Mouse (Mus musculus) kidney, postnatal 25 days (tissue): ENCODE results near the gene Prss50.
"Not testable (repeated sequence)": the region's sequence is repeated elsewhere in the genome, so short reads cannot be mapped to it uniquely, and the experiment has no call there.

Experiments used
- DNase-seq, 2 experiments: peaks; one replicate each; pipeline ENCODE4 v3.0.0; 2021; ENCODE audit warnings: mixed read lengths in 2 of 2

Prss50 gene

GRCm38 (mm10) chr9:110857781-110858472 is at the start of gene Prss50:
Gene Prss50, plus strand, starts transcription at chr9:110857967.
- peak in 1 of 2 experiments; percentile 41 for DNase-seq

DNA sequence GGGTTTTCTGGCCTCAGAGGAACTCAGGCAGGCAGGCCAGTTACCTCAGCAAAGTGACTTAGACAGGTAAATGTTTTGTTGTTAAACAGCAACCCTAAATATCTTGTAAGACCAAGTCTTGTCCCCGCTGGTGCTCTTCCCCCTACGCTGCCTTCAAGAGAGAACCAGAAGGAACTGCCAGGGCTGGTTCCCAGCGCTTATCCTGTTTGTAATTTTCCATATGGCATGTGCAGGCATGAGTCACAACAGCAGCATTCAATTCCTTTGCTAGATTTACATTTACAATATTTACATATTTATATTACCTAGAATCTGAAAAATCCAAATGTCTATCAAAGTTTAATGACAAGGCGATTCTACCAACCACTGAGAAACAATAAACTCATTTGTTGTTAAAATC is 47.7 kb upstream of the Prss50 start:
- no peak for DNase-seq

DNA sequence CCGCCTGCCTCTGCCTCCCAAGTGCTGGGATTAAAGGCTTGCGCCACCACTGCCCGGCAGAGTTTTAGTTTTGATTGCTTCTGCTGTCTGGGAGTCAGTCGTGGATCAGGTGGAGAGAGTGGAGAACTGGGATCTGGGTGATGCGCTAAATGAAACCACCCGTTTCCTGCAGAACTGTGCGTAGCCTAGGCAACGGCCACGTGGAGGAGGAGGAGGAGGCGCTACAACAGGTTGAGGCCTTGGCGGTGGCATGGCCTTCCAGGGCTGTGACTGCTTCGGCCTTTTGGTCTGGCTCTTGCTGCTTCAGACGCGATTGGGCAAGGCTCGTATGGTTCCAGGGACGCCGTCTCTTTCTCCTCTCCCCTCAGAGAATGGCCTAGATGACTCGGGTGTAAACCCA is 44.0 kb upstream of the Prss50 start, which contains the start of gene Prss44:
Prss44 (plus strand) TSS at position 206 of the 400 bp plus-strand sequence.
- no peak for DNase-seq

- DNase-seq = not testable (repeated sequence)
These were observed 37.2 kb upstream of the Prss50 start for GRCm38 (mm10) chr9:110820546-110820945.

DNA sequence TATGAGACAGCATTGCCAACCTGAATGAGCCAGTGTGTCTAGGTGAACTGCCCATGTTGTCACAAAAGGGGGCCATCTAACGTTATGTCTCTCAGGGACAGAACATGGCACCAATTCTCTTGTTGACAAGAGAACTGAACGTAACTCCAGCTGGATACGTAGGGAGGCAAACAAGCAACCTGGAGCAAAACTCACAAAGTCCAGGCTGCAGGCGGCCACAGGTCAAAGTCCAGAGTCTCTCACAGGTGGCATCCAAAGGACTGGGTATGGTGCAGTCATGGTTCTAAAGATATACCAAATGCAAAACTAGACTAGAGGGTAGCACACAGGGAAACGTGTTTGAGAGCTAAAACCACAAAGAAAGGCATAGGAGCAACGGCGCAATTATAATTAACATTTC is 36.3 kb upstream of the Prss50 start:
- DNase-seq = peak; percentile 18 to 34

GRCm38 (mm10) chr9:110825426-110825825 is 32.3 kb upstream of the Prss50 start:
- no peak for DNase-seq

GRCm38 (mm10) chr9:110825832-110826231 is 31.9 kb upstream of the Prss50 start:
- no peak for DNase-seq

GRCm38 (mm10) chr9:110826390-110826789 is 31.4 kb upstream of the Prss50 start, which contains the start of gene Prss43:
Gene Prss43, plus strand, starts transcription at chr9:110826690.
- DNase-seq = no peak

DNA sequence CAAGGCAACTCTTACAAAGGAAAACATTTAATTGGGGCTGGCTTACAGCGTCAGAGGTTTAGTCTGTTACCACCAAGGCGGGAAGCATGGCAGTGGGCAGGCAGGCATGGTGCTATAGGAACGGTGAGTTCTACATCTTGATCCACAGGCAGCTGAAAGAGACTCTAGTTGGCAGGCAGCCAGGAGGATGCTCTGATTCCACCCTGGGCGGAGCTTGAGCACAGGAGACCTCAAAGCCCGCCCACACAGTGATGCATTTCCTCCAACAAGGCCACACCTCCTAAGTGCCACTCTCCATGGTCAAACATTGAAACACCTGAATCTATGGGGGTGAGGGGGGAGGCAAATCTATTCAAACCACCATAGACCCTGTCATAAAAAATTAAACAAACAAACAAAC is 24.7 kb upstream of the Prss50 start:
- DNase-seq = no peak

GRCm38 (mm10) chr9:110834411-110834810 is 23.4 kb upstream of the Prss50 start, which contains the start of gene Prss45:
Gene Prss45, plus strand, starts transcription at chr9:110834588.
- DNase-seq = no peak

DNA sequence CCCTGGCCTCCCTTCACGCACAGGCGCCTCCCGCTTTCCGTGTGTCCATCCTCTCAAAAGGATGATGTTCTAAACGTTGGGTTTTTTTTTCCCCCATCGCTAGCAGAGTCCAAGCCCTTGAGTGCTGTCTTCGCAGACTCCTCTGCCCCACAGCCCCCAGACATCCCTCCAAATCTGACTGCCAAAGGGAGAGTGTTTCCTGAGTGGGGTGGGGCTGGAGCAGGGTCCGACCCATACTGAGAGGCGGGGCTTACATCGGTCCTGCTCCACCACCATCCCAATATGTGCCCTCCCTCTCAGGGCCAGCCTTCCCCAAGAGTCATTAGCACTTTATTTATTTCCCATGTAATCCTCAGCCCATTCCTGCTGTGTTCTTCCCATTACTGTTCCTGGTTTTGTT is 22.8 kb upstream of the Prss50 start:
- DNase-seq = no peak

GRCm38 (mm10) chr9:110836112-110836511 is 21.7 kb upstream of the Prss50 start:
- DNase-seq = peak in 1 of 2 experiments; percentile 48

DNA sequence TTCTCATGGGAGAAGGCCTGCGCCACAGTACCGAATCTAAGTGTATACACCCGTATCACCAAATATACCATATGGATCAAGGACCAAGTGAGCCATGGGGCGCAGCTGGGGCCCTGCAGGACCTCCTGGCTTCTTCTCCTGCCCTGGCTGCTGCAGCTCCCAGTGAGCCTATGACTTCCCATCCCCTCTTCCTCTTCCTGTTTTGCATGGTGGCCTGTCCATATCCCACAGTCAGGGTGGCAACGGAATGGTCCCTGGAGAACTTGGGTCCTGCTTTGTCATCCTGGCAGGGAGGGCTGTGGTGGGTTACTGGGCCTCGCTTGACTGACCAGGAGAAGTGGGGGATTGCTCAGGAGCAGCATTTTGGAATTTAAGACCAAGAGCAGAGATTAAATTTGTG is 16.9 kb upstream of the Prss50 start:
- DNase-seq = no peak

- peak in 1 of 2 experiments; percentile 29 for DNase-seq
These were observed 16.3 kb upstream of the Prss50 start for GRCm38 (mm10) chr9:110841438-110841837.

GRCm38 (mm10) chr9:110844206-110844605 is 13.6 kb upstream of the Prss50 start, which contains the start of gene Prss46:
Gene Prss46, plus strand, starts transcription at chr9:110844506.
- DNase-seq = no peak

- no peak for DNase-seq
These were observed 8.6 kb upstream of the Prss50 start for GRCm38 (mm10) chr9:110849162-110849561.

DNA sequence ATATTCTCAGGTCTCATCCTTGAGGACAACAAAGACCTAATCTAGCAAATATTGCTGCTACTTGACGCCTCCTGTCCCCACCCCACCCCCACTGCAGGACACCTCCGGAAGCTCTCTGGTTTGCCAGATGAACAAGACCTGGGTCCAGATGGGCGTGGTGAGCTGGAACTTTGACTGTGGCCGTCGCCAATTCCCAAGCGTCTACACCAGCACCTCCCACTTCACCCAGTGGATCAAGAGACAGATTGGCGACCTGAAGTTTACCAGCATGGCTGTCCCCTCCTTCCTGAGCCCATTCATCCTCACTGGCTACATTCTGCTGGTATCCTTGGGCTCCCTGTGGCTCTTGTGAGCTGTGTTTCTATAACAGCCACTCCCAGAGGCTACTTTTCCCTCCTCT is 1.9 kb upstream of the Prss50 start:
- DNase-seq = no peak

DNA sequence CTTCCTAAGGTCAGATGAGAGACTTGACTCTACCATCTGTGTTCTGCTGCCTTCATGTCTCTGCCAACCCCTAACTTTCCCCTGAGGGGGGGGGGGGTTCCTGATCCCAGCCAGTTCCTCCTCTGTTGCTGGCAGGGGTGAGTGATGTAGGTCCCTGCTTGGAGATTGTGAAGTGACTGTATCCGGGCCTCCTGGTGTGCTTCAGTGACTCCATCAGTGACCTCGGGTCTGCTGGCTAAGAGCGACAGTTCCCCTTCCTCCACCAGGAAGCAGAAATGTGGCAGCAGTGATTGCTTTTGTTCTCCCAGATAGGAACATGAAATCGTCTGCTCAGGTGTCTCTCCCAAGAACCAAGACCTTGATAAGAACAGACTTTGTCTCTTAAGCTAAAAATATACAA is 847 bp upstream of the Prss50 start:
- DNase-seq = peak; percentile 39 to 64

DNA sequence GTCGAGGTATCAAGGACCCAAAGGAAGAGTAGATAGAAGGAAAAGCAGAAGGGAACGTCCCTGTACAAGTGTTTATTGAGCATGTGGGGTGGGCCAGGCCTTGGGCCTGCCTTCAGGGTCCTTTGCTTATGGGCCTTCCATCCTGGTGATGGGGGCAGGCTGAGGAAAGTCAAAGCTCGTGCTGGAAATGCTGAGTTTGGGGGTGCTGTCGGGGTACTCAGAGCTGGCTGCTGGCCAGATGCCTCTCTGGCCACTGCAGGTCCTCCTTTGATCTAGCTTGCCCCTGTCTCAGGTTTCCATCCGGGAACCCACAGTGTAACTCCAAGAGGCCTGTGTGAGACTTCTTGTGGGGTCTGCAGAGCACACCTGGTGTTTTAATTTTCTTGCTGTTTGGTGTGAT is 756 bp downstream of the Prss50 start:
- peak in 1 of 2 experiments; percentile 22 for DNase-seq

DNA sequence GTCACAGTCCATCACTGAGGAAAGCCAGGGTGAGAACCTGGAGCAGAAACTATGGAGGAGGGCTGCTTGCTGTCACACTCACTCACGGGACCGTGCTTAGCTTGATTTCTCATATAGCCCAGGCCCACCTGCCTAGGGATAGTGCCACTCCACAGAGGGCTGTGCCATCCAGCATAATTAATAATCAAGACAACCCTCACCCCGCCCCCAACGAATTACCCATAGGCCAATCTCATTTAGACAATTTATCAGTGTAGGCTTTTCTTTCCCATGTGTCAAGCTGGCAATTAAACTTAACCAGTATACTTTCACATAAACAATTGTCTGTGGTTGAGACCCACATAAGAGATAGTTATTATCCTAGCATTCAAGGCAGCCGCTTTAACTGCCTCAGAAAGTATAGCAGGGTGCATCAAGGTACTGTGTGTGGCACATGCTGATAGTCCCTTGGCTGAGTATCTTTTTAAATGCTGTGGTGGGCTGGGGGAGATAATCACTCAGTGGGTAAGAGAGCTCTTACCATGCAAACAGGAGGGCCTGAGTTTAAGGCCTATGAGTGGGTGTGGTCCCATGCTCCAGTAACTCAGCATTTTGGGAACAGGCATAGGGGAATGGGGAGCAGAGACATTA is 1.3 kb downstream of the Prss50 start:
- peak in 1 of 2 experiments; percentile 4 for DNase-seq

DNA sequence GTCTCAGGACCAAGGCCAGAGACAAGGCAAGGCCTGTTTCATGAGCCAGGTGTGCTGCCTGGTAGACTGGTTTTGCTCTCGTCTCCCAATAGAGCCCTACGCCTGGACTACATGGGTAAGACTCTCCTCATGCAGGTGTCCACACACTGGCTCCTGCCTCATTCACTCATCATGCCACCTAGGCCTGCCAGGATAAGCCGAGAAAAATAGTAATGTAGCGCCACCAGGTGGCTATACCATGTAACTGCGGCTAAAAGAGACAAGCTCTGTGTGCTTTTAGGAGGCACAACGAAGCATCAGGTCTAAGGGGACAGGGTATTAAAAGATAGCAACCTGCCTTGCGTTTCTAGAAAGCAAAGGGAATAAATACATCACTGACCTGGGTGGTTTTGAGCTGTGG is 13.3 kb downstream of the Prss50 start:
- DNase-seq = peak; percentile 67

GRCm38 (mm10) chr9:110873681-110874659 is 16.2 kb downstream of the Prss50 start:
- peak; percentile 79 to 84 for DNase-seq

DNA sequence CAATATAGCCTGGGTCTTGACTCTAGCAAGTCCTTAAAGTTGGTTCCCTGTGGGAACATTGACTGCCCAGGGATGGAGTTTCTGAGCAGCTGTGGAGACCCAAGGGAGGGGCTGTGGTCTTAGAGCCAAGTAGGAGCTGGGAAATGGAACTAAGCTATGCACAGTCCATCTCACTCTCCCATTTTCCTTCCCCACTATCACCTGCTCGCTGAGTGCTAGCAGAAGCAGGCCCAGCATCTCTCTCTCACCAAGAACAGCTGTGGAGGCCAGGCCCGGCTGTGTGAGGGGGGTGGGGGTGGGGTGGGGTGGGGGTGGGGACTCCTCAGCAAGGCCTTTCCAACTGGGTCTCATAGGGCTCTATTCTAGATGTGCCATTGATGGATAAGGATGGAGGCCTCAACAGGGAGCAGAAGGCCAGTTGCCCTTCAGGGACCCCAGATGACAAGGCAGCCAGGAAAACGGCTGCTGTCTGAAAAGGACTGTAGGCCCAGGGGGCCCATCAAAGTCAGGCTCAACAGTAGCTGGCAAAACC is 17.0 kb downstream of the Prss50 start:
- no peak for DNase-seq
